Mouse (Mus musculus): ENCODE measurements around the gene Numb. TPM values are rescaled to one million over a fixed set of nuclear protein-coding genes. Genes with fewer than 3 reads are reported as not detected.
A peak's percentile ranks its signal among the peaks of the same experiment; 100 is the strongest.

Numb gene
- polyA plus RNA-seq (2014; fragmentation: Nextera tagmentation; extraction: Ambion mirVana) = 12.9 and 16.2 TPM in 2 replicates

- H3K4me1 ChIP-seq (ENCODE audit: control insufficient read depth, insufficient read depth, low read length) = peaks cover 5% of the 10 kb centered on the region
- peak; percentile 100 for ATAC-seq
- under 1% methylated on average over 56 of the region's 63 CpGs for WGBS
Observed at GRCm38 (mm10) chr12:83921535-83922381, at the start of gene Numb. TSS of gene Numb (minus strand) at chr12:83921934.

GRCm38 (mm10) chr12:83965235-83965634 is 43.5 kb upstream of the Numb start:
- H3K4me2 ChIP-seq (ENCODE audit: low read length) = no peak overlapping the region
- no peaks in the 10 kb centered on the region for H3K4me1 ChIP-seq (ENCODE audit: control insufficient read depth, insufficient read depth, low read length)
- no peak overlapping the region for H3K4me3 ChIP-seq (ENCODE audit: low read depth, low read length)
- DNase-seq (ENCODE audit: low spot score) = no peak
- no peaks in the 10 kb centered on the region for H3K36me3 ChIP-seq (ENCODE audit: control insufficient read depth, insufficient read depth, low read length)
- ATAC-seq = no peak
- H3K9ac ChIP-seq (ENCODE audit: low read length) = no peak overlapping the region
- no peak overlapping the region for H3K27ac ChIP-seq (ENCODE audit: low read depth, low read length)
- 92% methylated on average over 7 of the region's 7 CpGs for WGBS
- H3K9me3 ChIP-seq (replicated peaks; ENCODE audit: control insufficient read depth, low read length) = no peaks in the 10 kb centered on the region
- H3K27me3 ChIP-seq (replicated peaks; ENCODE audit: control insufficient read depth, insufficient read depth, low read length) = no peaks in the 10 kb centered on the region

More at GRCm38 (mm10) chr12:83921535-83922381, at the start of gene Numb:
- Histone ChIP-seq H3K9me3 (replicated peaks; ENCODE audit: control insufficient read depth, low read length) (no peaks in the 10 kb centered on the region), H3K4me3 (ENCODE audit: low read depth, low read length) (peak within 1 kb of the TSS; percentile 83), H3K27me3 (replicated peaks; ENCODE audit: control insufficient read depth, insufficient read depth, low read length) (no peaks in the 10 kb centered on the region), H3K4me2 (ENCODE audit: low read length) (peak within 1 kb of the TSS; percentile 93), H3K36me3 (ENCODE audit: control insufficient read depth, insufficient read depth, low read length) (no peaks in the 10 kb centered on the region), H3K9ac (ENCODE audit: low read length) (peak within 1 kb of the TSS; percentile 80), H3K27ac (ENCODE audit: low read depth, low read length) (peak within 1 kb of the TSS; percentile 81)
- DNase-seq (ENCODE audit: low spot score) = peak; percentile 99

- Histone ChIP-seq H3K4me1 (ENCODE audit: control insufficient read depth, insufficient read depth, low read length) (no peaks in the 10 kb centered on the region), H3K9ac (ENCODE audit: low read length) (no peak overlapping the region), H3K36me3 (ENCODE audit: control insufficient read depth, insufficient read depth, low read length) (peaks cover 8% of the 10 kb centered on the region; the same call in 1 of the 2 replicates), H3K4me3 (ENCODE audit: low read depth, low read length) (no peak overlapping the region), H3K9me3 (replicated peaks; ENCODE audit: control insufficient read depth, low read length) (no peaks in the 10 kb centered on the region), H3K4me2 (ENCODE audit: low read length) (no peak overlapping the region), H3K27me3 (replicated peaks; ENCODE audit: control insufficient read depth, insufficient read depth, low read length) (no peaks in the 10 kb centered on the region), H3K27ac (ENCODE audit: low read depth, low read length) (no peak overlapping the region)
- ATAC-seq (no peak), DNase-seq (ENCODE audit: low spot score) (no peak)
- 93% methylated on average over 9 of the region's 9 CpGs for WGBS
Observed at GRCm38 (mm10) chr12:83958278-83958677, 36.5 kb upstream of the Numb start.

GRCm38 (mm10) chr12:83951711-83952575 is 30.2 kb upstream of the Numb start:
- Histone ChIP-seq H3K36me3 (ENCODE audit: control insufficient read depth, insufficient read depth, low read length) (peaks cover 15% of the 10 kb centered on the region; the same call in 1 of the 2 replicates), H3K9ac (ENCODE audit: low read length) (peak overlapping the region; percentile 83), H3K4me2 (ENCODE audit: low read length) (peak overlapping the region; percentile 90), H3K4me3 (ENCODE audit: low read depth, low read length) (peak overlapping the region; percentile 83), H3K27ac (ENCODE audit: low read depth, low read length) (0 out of 2 replicates have a peak overlapping the region, but pooled peaks have one; percentile 77), H3K4me1 (ENCODE audit: control insufficient read depth, insufficient read depth, low read length) (peaks cover 11% of the 10 kb centered on the region), H3K9me3 (replicated peaks; ENCODE audit: control insufficient read depth, low read length) (no peaks in the 10 kb centered on the region), H3K27me3 (replicated peaks; ENCODE audit: control insufficient read depth, insufficient read depth, low read length) (no peaks in the 10 kb centered on the region)
- DNase-seq (ENCODE audit: low spot score) (no peak), ATAC-seq (no peak)
- WGBS = 66% methylated on average over 32 of the region's 32 CpGs

- Histone ChIP-seq H3K9me3 (replicated peaks; ENCODE audit: control insufficient read depth, low read length) (no peaks in the 10 kb centered on the region), H3K4me3 (ENCODE audit: low read depth, low read length) (peak overlapping the region; percentile 83), H3K4me2 (ENCODE audit: low read length) (peak overlapping the region; percentile 90), H3K27ac (ENCODE audit: low read depth, low read length) (peak overlapping the region; percentile 77; the same call in 1 of the 2 replicates), H3K4me1 (ENCODE audit: control insufficient read depth, insufficient read depth, low read length) (peaks cover 11% of the 10 kb centered on the region), H3K9ac (ENCODE audit: low read length) (peak overlapping the region; percentile 83), H3K36me3 (ENCODE audit: control insufficient read depth, insufficient read depth, low read length) (peaks cover 15% of the 10 kb centered on the region; the same call in 1 of the 2 replicates), H3K27me3 (replicated peaks; ENCODE audit: control insufficient read depth, insufficient read depth, low read length) (no peaks in the 10 kb centered on the region)
- WGBS = under 1% methylated on average over 112 of the region's 116 CpGs
- peak; percentile 71 for DNase-seq (ENCODE audit: low spot score)
- ATAC-seq = peak; percentile 75
Observed at GRCm38 (mm10) chr12:83950840-83951701, 29.3 kb upstream of the Numb start.

- ATAC-seq (peak; percentile 97), DNase-seq (ENCODE audit: low spot score) (peak; percentile 94)
- H3K9me3 ChIP-seq (replicated peaks; ENCODE audit: control insufficient read depth, low read length) = no peaks in the 10 kb centered on the region
- H3K27me3 ChIP-seq (replicated peaks; ENCODE audit: control insufficient read depth, insufficient read depth, low read length) = no peaks in the 10 kb centered on the region
- peaks cover 11% of the 10 kb centered on the region for H3K4me1 ChIP-seq (ENCODE audit: control insufficient read depth, insufficient read depth, low read length)
- peak within 1 kb of the TSS; percentile 90 for H3K4me2 ChIP-seq (ENCODE audit: low read length)
- 0% methylated on average over 37 of the region's 37 CpGs for WGBS
- peak within 1 kb of the TSS; percentile 77; the same call in 1 of the 2 replicates for H3K27ac ChIP-seq (ENCODE audit: low read depth, low read length)
- H3K9ac ChIP-seq (ENCODE audit: low read length) = peak within 1 kb of the TSS; percentile 83
- H3K4me3 ChIP-seq (ENCODE audit: low read depth, low read length) = peak within 1 kb of the TSS; percentile 83
- H3K36me3 ChIP-seq (ENCODE audit: control insufficient read depth, insufficient read depth, low read length) = peaks cover 11% of the 10 kb centered on the region; the same call in 1 of the 2 replicates
Observed at GRCm38 (mm10) chr12:83950493-83950839, 28.7 kb upstream of the Numb start, which contains the start of gene Riox1. TSS of gene Riox1 (plus strand) at chr12:83950608.

- Histone ChIP-seq H3K4me1 (ENCODE audit: control insufficient read depth, insufficient read depth, low read length) (peaks cover 11% of the 10 kb centered on the region), H3K9ac (ENCODE audit: low read length) (peak overlapping the region; percentile 83), H3K27ac (ENCODE audit: low read depth, low read length) (no peak overlapping the region), H3K9me3 (replicated peaks; ENCODE audit: control insufficient read depth, low read length) (no peaks in the 10 kb centered on the region), H3K27me3 (replicated peaks; ENCODE audit: control insufficient read depth, insufficient read depth, low read length) (no peaks in the 10 kb centered on the region), H3K36me3 (ENCODE audit: control insufficient read depth, insufficient read depth, low read length) (peaks cover 10% of the 10 kb centered on the region; the same call in 1 of the 2 replicates), H3K4me2 (ENCODE audit: low read length) (peak overlapping the region; percentile 90), H3K4me3 (ENCODE audit: low read depth, low read length) (peak overlapping the region; percentile 83)
- ATAC-seq (no peak; the same call in 1 of the 2 replicates), DNase-seq (ENCODE audit: low spot score) (no peak)
- WGBS = 31% methylated on average over 11 of the region's 11 CpGs
Observed at GRCm38 (mm10) chr12:83949776-83950492, 28.2 kb upstream of the Numb start.
